Mouse (Mus musculus) bone marrow macrophage, adult 2 months (primary cell): ENCODE results near the gene Mrpl55. TPM values are rescaled to one million over a fixed set of nuclear protein-coding genes. Genes with fewer than 3 reads are reported as not detected.
"Not testable (repeated sequence)": the region's sequence is repeated elsewhere in the genome, so short reads cannot be mapped to it uniquely, and the experiment has no call there.

Experiments used
- H3K27ac ChIP-seq: 2 replicates; pipeline ENCODE4 v1.5.1; 2012; ENCODE audit warnings: low read depth, low read length; ENCODE audit not compliant: insufficient read depth
- H3K4me1 ChIP-seq: 2 replicates; pipeline ENCODE4 v1.6.1; 2012; ENCODE audit warnings: low read length; ENCODE audit not compliant: control insufficient read depth, insufficient read depth
- H3K4me3 ChIP-seq: 2 replicates; pipeline ENCODE4 v1.5.1; 2012; ENCODE audit warnings: mild to moderate bottlenecking, low read length, moderate library complexity; ENCODE audit not compliant: insufficient read depth
- CTCF ChIP-seq: IDR thresholded peaks from 2 replicates; pipeline ENCODE4 v1.5.1; 2012; ENCODE audit warnings: low read depth, mild to moderate bottlenecking, low read length, moderate library complexity
- POLR2A ChIP-seq: IDR thresholded peaks from 2 replicates; pipeline ENCODE4 v1.6.1; 2012; ENCODE audit warnings: mild to moderate bottlenecking, low read depth, low read length, borderline replicate concordance
- polyA plus RNA-seq: library from polyadenylated mRNA; stranded (reverse); fragments of >200 nt; gene quantifications from 2 replicates; pipeline ENCODE4 v1.2.4, GENCODE M21; 2012; ENCODE audit not compliant: missing spikeins, insufficient read depth, insufficient read length

The Mrpl55 gene
- polyA plus RNA-seq, 1 experiment, result 20.1 TPM

DNA sequence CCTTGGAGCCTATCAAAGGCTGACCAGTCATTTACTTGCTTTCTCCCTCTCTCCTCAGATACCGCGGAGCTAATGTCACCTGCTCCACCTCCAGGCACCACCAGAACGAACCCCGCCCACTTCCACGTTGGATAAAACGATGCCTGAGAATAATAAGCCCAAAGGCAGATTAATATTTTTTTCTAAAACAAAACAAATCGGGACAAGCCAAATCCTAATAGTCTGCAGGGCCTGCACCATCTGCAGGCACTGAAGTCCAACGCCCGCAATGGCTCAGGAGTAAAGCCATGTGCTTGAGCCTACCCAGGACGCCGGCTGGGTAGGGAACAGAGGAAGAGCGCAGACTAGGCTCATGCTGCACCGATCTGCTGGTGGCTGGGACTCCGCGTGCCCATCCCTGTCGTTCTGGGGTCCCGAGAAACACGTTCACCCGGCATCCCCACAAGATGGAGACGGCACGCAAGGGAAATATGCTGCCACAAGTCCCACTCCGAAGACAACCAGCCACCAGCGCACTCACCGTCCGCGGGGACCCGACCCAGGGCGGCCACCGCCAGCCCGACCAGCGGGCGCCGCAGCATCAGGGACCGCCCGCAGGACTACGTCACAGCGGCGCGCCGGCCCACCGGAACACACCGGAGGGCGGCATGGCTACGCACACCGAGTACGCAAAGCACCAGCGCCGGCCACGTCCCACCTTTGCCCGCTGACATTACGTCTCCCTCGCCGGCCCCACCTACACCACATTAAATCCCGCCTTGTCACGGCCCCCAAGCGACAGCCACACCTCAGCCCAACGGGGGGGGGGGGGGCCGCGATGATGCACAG lies 10.8 kb upstream of the Mrpl55 start:
- Histone ChIP-seq H3K4me1 (peaks cover 3% of the 10 kb centered on the region), H3K27ac (peak overlapping the region; percentile 50), H3K4me3 (peak overlapping the region; percentile 82)
- no peak for TF ChIP-seq CTCF
- peak; percentile 87; the same call in 1 of the 2 replicates for TF ChIP-seq POLR2A

- Histone ChIP-seq H3K4me3 (peak within 1 kb of the TSS; percentile 82), H3K4me1 (peaks cover 3% of the 10 kb centered on the region)
- TF ChIP-seq POLR2A (no peak), CTCF (no peak)
Observed at GRCm38 (mm10) chr11:59192059-59192386, 10.3 kb upstream of the Mrpl55 start, which contains the start of gene Guk1. Guk1 (minus strand) TSS chr11:59192212.

GRCm38 (mm10) chr11:59196230-59196629 lies 6.1 kb upstream of the Mrpl55 start:
- no peak overlapping the region for H3K27ac ChIP-seq
- H3K4me1 ChIP-seq, result peaks cover 15% of the 10 kb centered on the region
- TF ChIP-seq CTCF (no peak), POLR2A (no peak)
- no peak overlapping the region for H3K4me3 ChIP-seq

More at GRCm38 (mm10) chr11:59192059-59192386, 10.3 kb upstream of the Mrpl55 start, which contains the start of gene Guk1:
- H3K27ac ChIP-seq, result peak within 1 kb of the TSS; percentile 50

DNA sequence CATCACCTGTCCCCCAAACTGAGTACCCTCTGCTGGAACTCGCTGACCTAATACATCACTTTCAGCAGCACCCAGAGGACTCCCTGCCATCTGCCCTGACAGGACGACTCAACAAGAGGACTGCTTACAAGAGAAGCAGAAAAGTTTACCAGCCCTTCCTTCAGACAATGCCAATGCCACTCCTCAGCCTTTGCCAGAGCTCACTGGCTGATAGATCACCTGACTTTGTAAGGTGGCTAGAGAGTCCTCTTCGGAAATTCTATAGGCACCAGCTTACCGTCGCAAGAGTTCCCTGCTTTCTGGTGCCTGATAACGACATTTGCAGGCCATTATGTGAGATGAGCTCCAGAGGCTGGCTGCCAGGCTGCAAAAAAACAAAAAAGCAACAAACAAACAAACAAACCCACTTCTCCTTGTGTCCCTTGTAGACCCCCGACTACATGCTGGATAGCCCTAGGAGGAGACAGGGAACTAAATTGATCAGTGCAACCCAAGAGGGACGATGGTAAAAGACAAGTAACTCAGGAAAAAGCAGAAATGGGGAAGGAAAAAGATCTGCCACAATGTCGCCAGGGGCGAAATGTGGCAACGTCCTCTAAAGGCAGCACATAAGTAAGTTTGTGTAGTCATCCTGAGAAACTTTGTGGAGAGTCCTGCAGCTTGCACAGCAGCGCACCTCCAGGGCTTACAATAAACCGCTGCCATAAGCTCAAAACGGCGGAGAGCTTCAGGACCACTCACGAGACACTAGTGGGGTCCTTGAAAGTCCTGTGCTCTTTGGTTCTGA lies 877 bp upstream of the Mrpl55 start:
- Histone ChIP-seq H3K4me3 (peak overlapping the region; percentile 77), H3K27ac (peak overlapping the region; percentile 79), H3K4me1 (peaks cover 15% of the 10 kb centered on the region)
- TF ChIP-seq POLR2A (no peak), CTCF (no peak)

GRCm38 (mm10) chr11:59208153-59208831 lies 6.0 kb downstream of the Mrpl55 start, which contains the start of gene 2310033P09Rik:
2310033P09Rik (plus strand) TSS chr11:59208321.
- H3K4me1 ChIP-seq, result peaks cover 12% of the 10 kb centered on the region
- peak within 1 kb of the TSS; percentile 96 for H3K4me3 ChIP-seq
- TF ChIP-seq CTCF (no peak), POLR2A (no peak)
- H3K27ac ChIP-seq, result peak within 1 kb of the TSS; percentile 84

DNA sequence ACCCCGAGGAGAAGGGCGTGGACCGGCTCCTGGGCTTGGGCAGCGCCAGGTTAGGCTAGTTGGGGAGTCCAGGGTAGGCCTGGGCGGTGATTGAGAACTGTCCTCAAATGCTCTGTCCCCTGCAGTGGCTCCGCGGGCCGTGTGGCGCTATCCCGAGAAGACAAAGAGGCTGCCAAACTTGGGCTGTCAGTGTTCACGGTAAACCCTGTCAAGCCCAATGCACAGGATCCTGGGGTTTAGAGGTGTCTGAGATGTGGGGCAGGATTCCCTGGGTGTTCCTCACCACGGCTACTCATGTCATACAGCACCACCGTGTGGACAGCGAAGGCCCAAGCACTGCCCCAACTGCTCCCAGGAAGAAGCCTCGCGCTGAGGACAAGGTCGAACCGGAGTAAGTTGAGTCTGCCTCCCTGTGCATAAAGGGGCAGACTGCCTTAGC lies 6.7 kb downstream of the Mrpl55 start:
- Histone ChIP-seq H3K4me1 (peaks cover 17% of the 10 kb centered on the region), H3K27ac (no peak overlapping the region), H3K4me3 (peak overlapping the region; percentile 96)
- TF ChIP-seq POLR2A (no peak), CTCF (peak; percentile 46; the same call in 1 of the 2 replicates)

- Histone ChIP-seq H3K4me1 (peaks cover 18% of the 10 kb centered on the region), H3K27ac (no peak overlapping the region), H3K4me3 (peak overlapping the region; percentile 96; the same call in 1 of the 2 replicates)
- TF ChIP-seq CTCF (no peak), POLR2A (no peak)
Observed at GRCm38 (mm10) chr11:59209580-59209979, 7.3 kb downstream of the Mrpl55 start.

DNA sequence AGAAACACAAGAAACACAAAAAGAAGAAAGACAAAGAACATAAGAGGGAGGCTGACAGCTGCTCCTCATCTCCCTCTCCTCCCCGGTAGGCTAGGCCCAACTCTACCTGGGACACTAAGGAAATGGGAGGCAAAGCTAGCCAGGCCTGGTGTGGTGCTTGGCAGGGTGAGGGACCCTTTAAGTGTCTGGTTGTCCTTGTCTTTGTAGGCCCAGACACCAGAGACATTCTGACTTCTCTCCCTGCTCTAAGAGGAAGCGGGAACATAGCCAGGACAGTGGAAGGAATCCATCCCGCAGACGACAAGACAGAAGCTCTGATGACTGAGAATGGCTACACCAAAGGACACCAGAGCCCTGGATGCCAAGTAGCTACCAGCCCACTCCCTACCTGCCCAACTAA lies 7.7 kb downstream of the Mrpl55 start:
- Histone ChIP-seq H3K4me1 (peaks cover 18% of the 10 kb centered on the region), H3K27ac (no peak overlapping the region), H3K4me3 (no peak overlapping the region)
- TF ChIP-seq POLR2A (no peak), CTCF (no peak)

DNA sequence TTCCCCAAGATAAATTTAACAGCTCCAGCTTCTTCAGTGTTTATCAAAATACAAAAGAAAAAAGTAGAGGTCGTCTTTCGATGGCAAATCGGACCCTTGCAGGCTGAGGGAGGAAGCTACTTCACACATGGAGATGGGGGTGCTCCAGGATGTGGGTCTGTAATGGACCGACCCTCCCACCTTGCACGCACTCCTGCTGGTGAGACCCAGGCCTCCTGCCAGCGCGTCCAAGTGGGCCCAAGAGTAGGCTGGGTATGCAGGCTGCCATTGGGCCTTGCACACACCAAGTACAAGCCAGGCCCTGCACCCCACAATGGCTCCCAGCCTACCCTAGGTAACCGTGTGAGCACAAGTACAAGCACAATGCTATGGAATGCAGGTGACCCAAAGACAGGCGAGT lies 9.3 kb downstream of the Mrpl55 start:
- H3K27ac ChIP-seq, H3K4me3 ChIP-seq: not testable (repeated sequence)
- peaks cover 24% of the 10 kb centered on the region for H3K4me1 ChIP-seq

DNA sequence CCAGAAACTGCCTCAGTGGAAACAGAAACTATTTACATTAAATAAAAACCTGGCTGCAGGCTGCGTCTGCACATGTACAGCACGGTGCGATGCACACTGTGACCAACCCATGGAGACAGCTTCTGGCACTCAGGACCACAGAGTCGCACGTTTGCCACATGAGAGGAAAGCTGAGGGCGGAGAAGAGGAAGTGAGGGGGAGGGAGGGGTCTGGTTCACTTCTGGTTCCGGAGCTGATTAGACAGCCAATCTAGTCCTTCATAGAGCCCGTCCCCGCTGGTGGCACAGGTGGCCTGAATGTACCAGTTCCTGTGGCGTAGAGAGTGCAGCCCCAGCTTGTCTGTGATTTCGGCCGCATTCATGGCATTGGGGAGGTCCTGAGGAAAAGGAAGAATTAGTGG lies 10.0 kb downstream of the Mrpl55 start:
- peaks cover 31% of the 10 kb centered on the region for H3K4me1 ChIP-seq
- not testable (repeated sequence) for H3K27ac ChIP-seq, H3K4me3 ChIP-seq
